Mouse (Mus musculus) G1E (cell line): ENCODE data around the gene Pde8a. TPM values are rescaled to one million over a fixed set of nuclear protein-coding genes. Genes with fewer than 3 reads are reported as not detected.

ENCODE experiments used
- ATAC-seq: 2 replicates; pipeline ENCODE4 v1.8.0; 2016; ENCODE audit warnings: mild to moderate bottlenecking; ENCODE audit not compliant: insufficient number of reproducible peaks, poor library complexity, low FRiP score, severe bottlenecking; ENCODE audit errors: extremely low read depth
- DNase-seq: peaks from one replicate; pipeline ENCODE4 v3.0.0; 2012; ENCODE audit warnings: low spot score
- H3K27me3 ChIP-seq: 2 replicates; pipeline ENCODE4 v1.6.1; 2012; ENCODE audit warnings: mild to moderate bottlenecking, low read length, inconsistent platforms; ENCODE audit not compliant: insufficient read depth
- H3K36me3 ChIP-seq: replicated peaks from 2 replicates; pipeline ENCODE3; 2012; ENCODE audit warnings: mild to moderate bottlenecking, inconsistent platforms
- H3K4me1 ChIP-seq: 2 replicates; pipeline ENCODE4 v1.6.1; 2012; ENCODE audit warnings: low read depth, low read length, inconsistent platforms, mixed read lengths; ENCODE audit not compliant: insufficient read depth
- H3K4me3 ChIP-seq: 2 replicates; pipeline ENCODE4 v1.5.1; 2012; ENCODE audit warnings: low read depth, mild to moderate bottlenecking, inconsistent platforms, low read length, moderate library complexity, mixed read lengths
- H3K9me3 ChIP-seq: replicated peaks from 2 replicates; pipeline ENCODE4 v1.6.1; 2012; ENCODE audit warnings: inconsistent platforms
- CTCF ChIP-seq: IDR thresholded peaks from 2 replicates; pipeline ENCODE4 v1.5.1; 2012; ENCODE audit warnings: low read depth, low read length, inconsistent platforms, mixed read lengths
- GATA1 ChIP-seq: IDR thresholded peaks from 2 replicates; pipeline ENCODE4 v1.6.1; 2012; ENCODE audit warnings: borderline replicate concordance, low read length, inconsistent platforms, mixed read lengths
- GATA2 ChIP-seq: IDR thresholded peaks from 2 replicates; pipeline ENCODE4 v1.6.1; 2012; ENCODE audit warnings: low read depth, low read length, inconsistent platforms, borderline replicate concordance
- POLR2AphosphoS5 ChIP-seq: IDR thresholded peaks from 2 replicates; pipeline ENCODE4 v1.6.1; 2012; ENCODE audit warnings: low read depth, low read length, inconsistent platforms; ENCODE audit not compliant: insufficient replicate concordance
- TAL1 ChIP-seq: conservative IDR thresholded peaks from 2 replicates; pipeline ENCODE4 v1.6.1; 2012; ENCODE audit warnings: low read depth, low read length, inconsistent platforms, mixed read lengths
- polyA plus RNA-seq: library from polyadenylated mRNA; stranded (reverse); fragments of >175 nt; gene quantifications from 2 replicates; pipeline ENCODE4 v1.2.3, GENCODE M21; 2012
- total RNA-seq, 2 experiments: library from RNA; stranded (forward) in 1 of 2; stranded (reverse) in 1 of 2; fragments of 200-1000 nt in 1 of 2; fragments of >200 nt in 1 of 2; fragmentation: Nextera tagmentation in 1 of 2; gene quantifications; 2 replicates each; pipeline ENCODE4 v1.2.3; 2014 to 2017

The Pde8a gene
- total and polyA plus RNA-seq, 3 experiments = 0.05 TPM; not detected in 2

DNA sequence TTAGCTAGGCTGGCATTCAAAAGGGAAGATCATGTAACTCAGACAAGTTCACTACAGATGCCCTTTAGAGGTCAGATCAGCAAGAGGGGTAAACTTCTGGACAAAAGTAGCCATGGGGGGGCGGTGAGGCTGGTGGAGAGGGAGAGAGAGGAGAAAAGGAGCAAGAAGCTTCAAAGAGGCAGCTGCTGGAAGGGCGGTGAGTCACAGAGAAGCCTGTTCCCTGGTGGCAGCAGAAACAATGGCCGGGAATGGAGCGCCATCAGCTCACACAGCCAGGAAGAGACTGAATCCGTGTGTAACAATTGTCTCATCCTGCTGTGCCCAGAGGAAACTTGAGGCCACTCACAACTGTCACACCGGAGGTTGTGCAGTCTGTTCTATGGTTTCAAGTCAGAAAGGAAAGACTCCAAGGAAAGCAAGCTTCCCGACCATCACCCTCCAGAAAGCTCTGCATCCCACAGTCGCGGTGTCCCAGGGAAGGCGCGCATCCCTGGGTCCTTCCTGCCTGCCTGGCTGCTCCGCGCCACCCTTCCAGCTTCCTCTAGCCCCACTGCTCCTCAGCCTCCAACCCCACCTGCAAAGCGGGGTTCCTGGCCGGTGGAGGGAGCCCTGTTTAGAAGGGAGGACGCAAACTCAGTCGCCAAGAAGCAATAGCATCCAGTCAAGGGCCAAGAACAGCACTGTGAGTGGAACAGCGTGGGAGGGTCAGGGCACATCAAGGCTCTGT is 122.5 kb downstream of the Pde8a start:
- no peaks in the 10 kb centered on the region for H3K9me3 ChIP-seq
- TF ChIP-seq GATA1 = no peak
- TF ChIP-seq GATA2 = no peak
- TF ChIP-seq CTCF = no peak
- TF ChIP-seq TAL1 = no peak
- no peak for TF ChIP-seq POLR2AphosphoS5
- H3K27me3 ChIP-seq = no peaks in the 10 kb centered on the region
- ATAC-seq (no peak), DNase-seq (no peak)
- no peak overlapping the region for H3K4me3 ChIP-seq
- peaks cover 11% of the 10 kb centered on the region for H3K4me1 ChIP-seq
- peaks cover 88% of the 10 kb centered on the region for H3K36me3 ChIP-seq

DNA sequence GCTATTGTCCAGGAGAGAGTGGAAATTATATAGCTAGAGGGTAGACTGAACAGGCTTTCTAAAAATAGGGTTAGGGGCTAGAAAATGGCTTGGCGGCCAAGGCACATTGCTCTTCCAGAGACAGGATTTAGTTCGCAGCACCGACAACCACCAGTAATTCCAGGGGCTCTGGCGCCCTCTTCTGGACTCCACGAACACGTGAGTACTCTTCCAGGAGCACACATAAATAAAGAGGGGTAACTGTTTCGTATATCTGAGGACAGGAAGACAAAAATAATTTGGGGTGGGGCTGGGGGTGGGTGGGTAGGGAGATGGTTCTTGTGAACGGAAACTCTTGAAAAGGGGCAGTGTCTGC is 123.0 kb downstream of the Pde8a start:
- Histone ChIP-seq H3K36me3 (peaks cover 91% of the 10 kb centered on the region), H3K27me3 (no peaks in the 10 kb centered on the region), H3K4me3 (no peak overlapping the region), H3K9me3 (no peaks in the 10 kb centered on the region), H3K4me1 (peaks cover 16% of the 10 kb centered on the region)
- TF ChIP-seq GATA2 (no peak), POLR2AphosphoS5 (no peak), CTCF (no peak), TAL1 (no peak), GATA1 (no peak)
- no peak for ATAC-seq
- no peak for DNase-seq

DNA sequence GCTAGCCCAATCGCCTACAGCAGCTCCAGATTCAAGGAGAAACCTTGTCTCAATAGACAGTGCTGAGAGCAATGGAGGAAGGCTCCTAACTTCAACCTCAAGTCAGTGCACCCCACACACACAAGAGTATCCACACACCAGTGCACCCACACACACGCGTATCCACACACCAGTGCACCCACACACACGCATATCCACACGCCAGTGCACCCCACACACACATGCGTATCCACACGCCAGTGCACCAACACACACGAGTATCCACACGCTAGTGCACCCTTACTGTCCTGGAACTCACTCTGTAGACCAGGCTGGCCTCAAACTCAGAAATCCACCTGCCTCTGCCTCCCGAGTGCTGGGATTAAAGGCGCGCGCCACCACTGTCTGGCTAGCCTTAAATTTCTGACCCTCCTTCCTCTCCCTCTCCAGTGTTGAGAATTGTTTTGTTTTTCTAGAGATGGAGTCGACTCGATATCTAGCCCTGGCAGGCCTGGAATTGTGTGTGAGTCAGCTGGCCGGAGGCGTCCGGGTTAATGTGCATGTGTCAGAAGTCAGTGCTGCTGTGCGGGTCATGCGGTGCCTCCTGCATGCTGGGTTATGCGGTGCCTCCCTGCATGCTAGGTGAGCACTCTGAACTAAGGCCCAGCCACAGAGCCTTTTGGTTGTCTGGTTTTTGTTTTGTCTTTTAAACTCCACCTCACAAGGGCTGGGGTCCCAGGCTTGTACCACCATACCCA is 124.6 kb downstream of the Pde8a start:
- ATAC-seq = no peak

DNA sequence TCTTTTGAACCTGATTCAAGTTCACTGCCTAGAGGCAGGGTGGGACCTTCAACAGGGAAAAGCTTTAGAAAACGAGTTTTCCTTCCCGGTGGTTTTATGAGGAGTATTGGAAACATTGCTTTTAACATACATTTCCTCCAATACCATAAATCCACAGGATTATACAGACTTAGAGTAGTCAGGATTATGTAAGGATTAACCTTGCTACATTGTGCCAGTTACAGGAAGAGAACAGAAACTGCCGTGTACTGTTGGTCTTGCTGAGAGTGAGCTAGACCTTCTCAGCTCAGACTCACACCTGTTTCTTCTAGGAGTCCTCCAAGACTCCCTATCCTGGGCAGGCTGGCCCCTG is 125.1 kb downstream of the Pde8a start:
- no peak for DNase-seq
- Histone ChIP-seq H3K27me3 (no peaks in the 10 kb centered on the region), H3K4me1 (peaks cover 32% of the 10 kb centered on the region), H3K9me3 (no peaks in the 10 kb centered on the region), H3K36me3 (peaks cover 93% of the 10 kb centered on the region), H3K4me3 (no peak overlapping the region)
- TF ChIP-seq GATA1 = no peak
- TF ChIP-seq TAL1 = no peak
- no peak for TF ChIP-seq GATA2
- TF ChIP-seq CTCF = no peak
- no peak for TF ChIP-seq POLR2AphosphoS5
- ATAC-seq = no peak

More for the DNA sequence above, 124.6 kb downstream of the Pde8a start:
- no peak for TF ChIP-seq GATA1
- TF ChIP-seq POLR2AphosphoS5 = peak; percentile 83
- Histone ChIP-seq H3K9me3 (no peaks in the 10 kb centered on the region), H3K4me3 (no peak overlapping the region), H3K36me3 (peaks cover 93% of the 10 kb centered on the region), H3K4me1 (peaks cover 31% of the 10 kb centered on the region), H3K27me3 (no peaks in the 10 kb centered on the region)
- DNase-seq = no peak

DNA sequence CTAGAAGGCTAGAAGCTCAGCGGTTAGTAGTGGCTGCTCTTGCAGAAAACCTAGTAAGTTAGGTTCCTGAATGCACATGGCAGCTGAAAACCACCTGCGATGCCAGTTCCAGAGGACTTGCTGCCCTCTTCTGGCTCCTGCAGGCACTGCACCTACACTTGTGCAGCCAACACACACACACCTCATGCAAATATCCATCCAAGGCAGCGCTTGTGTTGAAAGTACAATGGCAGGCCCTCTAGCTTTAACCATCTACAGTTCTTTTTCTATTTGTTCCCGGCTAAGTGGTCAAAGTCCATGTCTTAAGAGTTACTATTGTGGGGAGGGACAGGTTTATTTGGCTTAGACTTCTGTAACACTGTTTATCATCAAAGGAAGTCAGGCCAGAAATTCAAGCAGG is 126.4 kb downstream of the Pde8a start:
- Histone ChIP-seq H3K27me3 (no peaks in the 10 kb centered on the region), H3K4me1 (peaks cover 34% of the 10 kb centered on the region), H3K9me3 (no peaks in the 10 kb centered on the region), H3K36me3 (peaks cover 97% of the 10 kb centered on the region), H3K4me3 (no peak overlapping the region)
- no peak for ATAC-seq
- TF ChIP-seq TAL1 = no peak
- TF ChIP-seq CTCF = peak; percentile 85
- DNase-seq = peak; percentile 48

DNA sequence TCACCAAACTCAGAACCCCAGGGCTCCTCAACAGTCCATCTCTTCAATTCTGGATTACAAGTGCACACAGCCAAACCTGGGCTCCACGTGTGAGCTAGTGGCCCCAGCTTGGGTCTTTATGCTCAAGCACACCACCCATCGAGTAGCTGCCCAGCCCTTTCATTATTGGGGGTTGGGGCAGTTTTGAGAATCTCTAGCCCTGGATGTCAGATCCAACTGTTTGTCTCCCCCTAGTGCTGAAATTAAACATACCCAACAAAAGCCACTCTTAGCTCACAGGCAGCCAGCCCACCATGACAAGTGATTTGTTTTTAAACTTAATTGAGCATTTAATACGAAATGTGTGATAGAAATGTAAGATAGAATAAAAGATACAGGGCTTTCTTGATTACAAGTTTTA is 128.2 kb downstream of the Pde8a start:
- no peak for TF ChIP-seq GATA1
- no peak for TF ChIP-seq POLR2AphosphoS5
- TF ChIP-seq TAL1 = no peak
- TF ChIP-seq CTCF = no peak; the same call in 1 of the 2 replicates
- no peak for TF ChIP-seq GATA2
- no peak overlapping the region; the same call in 1 of the 2 replicates for H3K4me3 ChIP-seq
- H3K4me1 ChIP-seq = peaks cover 42% of the 10 kb centered on the region
- DNase-seq (peak; percentile 51), ATAC-seq (peak; percentile 48)
- H3K27me3 ChIP-seq = no peaks in the 10 kb centered on the region
- H3K9me3 ChIP-seq = no peaks in the 10 kb centered on the region
- peaks cover 80% of the 10 kb centered on the region for H3K36me3 ChIP-seq
